Mouse (Mus musculus) liver, postnatal 0 days (tissue): ENCODE data around the gene Rnf19b. TPM values are rescaled to one million over a fixed set of nuclear protein-coding genes. Genes with fewer than 3 reads are reported as not detected.

Source experiments
- ATAC-seq: fragments of 200-750 bp; cut with Nextera tagmentation; 2 replicates; pipeline ENCODE4 v1.8.0; 2017; ENCODE audit warnings: mild to moderate bottlenecking, moderate library complexity
- DNase-seq: peaks from one replicate; pipeline ENCODE4 v3.0.0-alpha.2; 2016
- H3K27ac ChIP-seq: fragments of 300-500 bp; sonication (generic); 2 replicates; pipeline ENCODE4 v1.5.1; 2014; ENCODE audit warnings: antibody characterized with exemption, moderate library complexity, mild to moderate bottlenecking, low read depth
- H3K27me3 ChIP-seq: fragments of 300-500 bp; sonication (generic); 2 replicates; pipeline ENCODE4 v1.6.1; 2014; ENCODE audit warnings: low read length, control low read depth, mixed read lengths; ENCODE audit not compliant: insufficient read depth
- H3K36me3 ChIP-seq: fragments of 300-500 bp; sonication (generic); replicated peaks from 2 replicates; pipeline ENCODE4 v1.6.1; 2014; ENCODE audit warnings: mild to moderate bottlenecking, control low read depth, low read length, moderate library complexity, mixed read lengths; ENCODE audit not compliant: insufficient read depth
- H3K4me1 ChIP-seq: fragments of 300-500 bp; sonication (generic); 2 replicates; pipeline ENCODE4 v1.6.1; 2014; ENCODE audit warnings: antibody characterized with exemption, mild to moderate bottlenecking, control low read depth; ENCODE audit not compliant: insufficient read depth
- H3K4me2 ChIP-seq: fragments of 300-500 bp; sonication (generic); 2 replicates; pipeline ENCODE4 v1.6.1; 2014; ENCODE audit warnings: low read depth, mild to moderate bottlenecking, low read length, moderate library complexity, mixed read lengths
- H3K4me3 ChIP-seq: fragments of 300-500 bp; sonication (generic); 2 replicates; pipeline ENCODE4 v1.5.1; 2014; ENCODE audit warnings: low read depth, low read length
- H3K9ac ChIP-seq: fragments of 300-500 bp; sonication (generic); replicated peaks from 2 replicates; pipeline ENCODE4 v1.6.1; 2014; ENCODE audit warnings: mild to moderate bottlenecking, moderate library complexity
- H3K9me3 ChIP-seq: fragments of 300-500 bp; sonication (generic); 2 replicates; pipeline ENCODE4 v1.6.1; 2016; ENCODE audit warnings: mild to moderate bottlenecking, control low read depth, low read length, mixed read lengths
- CTCF ChIP-seq: sonication (generic); IDR thresholded peaks from 2 replicates; pipeline ENCODE4 v1.5.1; 2016; ENCODE audit warnings: antibody characterized with exemption, low read depth
- EP300 ChIP-seq: IDR thresholded peaks from 2 replicates; pipeline ENCODE4 v1.6.1; 2016; ENCODE audit warnings: antibody characterized with exemption, low read depth, mild to moderate bottlenecking
- WGBS: fragments of 180-500 bp; shearing (Covaris S2); extraction: QIAGEN DNeasy Blood & Tissue Kit; methylation state at CpG from one replicate; pipeline ENCODE4 v1.1.7; 2014; ENCODE audit not compliant: insufficient replicate concordance; 5-methylcytosine and 5-hydroxymethylcytosine counted together
- polyA plus RNA-seq: library from polyadenylated mRNA; unstranded; fragments of >200 nt; fragmentation: Nextera tagmentation; extraction: Ambion mirVana; gene quantifications from 2 replicates; pipeline ENCODE4 v1.2.1, GENCODE M21; 2015

Rnf19b gene
- polyA plus RNA-seq = 5.5 and 6.0 TPM in 2 replicates

- peak; percentile 67 for ATAC-seq
- under 1% methylated on average over 64 of the region's 107 CpGs for WGBS
- TF ChIP-seq CTCF = no peak
- peak; percentile 66 for DNase-seq
- Histone ChIP-seq H3K27ac (peak within 1 kb of the TSS; percentile 87), H3K36me3 (no peaks in the 10 kb centered on the region), H3K27me3 (no peaks in the 10 kb centered on the region), H3K9me3 (no peaks in the 10 kb centered on the region), H3K4me2 (peak within 1 kb of the TSS; percentile 100), H3K9ac (peak within 1 kb of the TSS; percentile 90), H3K4me1 (peaks cover 20% of the 10 kb centered on the region), H3K4me3 (peak within 1 kb of the TSS; percentile 92)
Measured at GRCm38 (mm10) chr4:129058207-129059092, at the start of gene Rnf19b. Gene Rnf19b (plus strand): TSS chr4:129058271.

GRCm38 (mm10) chr4:129008672-129009071 lies 49.4 kb upstream of the Rnf19b start:
- Histone ChIP-seq H3K9ac (no peak overlapping the region), H3K9me3 (no peaks in the 10 kb centered on the region), H3K4me2 (no peak overlapping the region), H3K27me3 (no peaks in the 10 kb centered on the region), H3K36me3 (peaks cover 59% of the 10 kb centered on the region), H3K27ac (no peak overlapping the region), H3K4me3 (no peak overlapping the region), H3K4me1 (no peaks in the 10 kb centered on the region)
- 60% methylated on average over 3 of the region's 3 CpGs for WGBS
- DNase-seq = no peak
- no peak for TF ChIP-seq CTCF
- TF ChIP-seq EP300 = no peak
- 0 out of 2 replicates have a peak, but pooled peaks have one; percentile 33 for ATAC-seq

- H3K4me2 ChIP-seq = no peak overlapping the region
- no peaks in the 10 kb centered on the region for H3K4me1 ChIP-seq
- no peak overlapping the region for H3K4me3 ChIP-seq
- no peak overlapping the region for H3K27ac ChIP-seq
- no peak for TF ChIP-seq CTCF
- no peak for TF ChIP-seq EP300
- DNase-seq (no peak), ATAC-seq (no peak)
- no peak overlapping the region for H3K9ac ChIP-seq
- H3K36me3 ChIP-seq = peaks cover 55% of the 10 kb centered on the region
- no peaks in the 10 kb centered on the region for H3K9me3 ChIP-seq
- no peaks in the 10 kb centered on the region for H3K27me3 ChIP-seq
- 87% methylated on average over 5 of the region's 5 CpGs for WGBS
Measured at GRCm38 (mm10) chr4:129009521-129009920, 48.5 kb upstream of the Rnf19b start.

- H3K4me1 ChIP-seq = no peaks in the 10 kb centered on the region
- TF ChIP-seq CTCF (no peak), EP300 (0 out of 2 replicates have a peak, but pooled peaks have one; percentile 20)
- no peak overlapping the region for H3K4me2 ChIP-seq
- no peaks in the 10 kb centered on the region for H3K27me3 ChIP-seq
- no peak overlapping the region for H3K9ac ChIP-seq
- ATAC-seq (peak; percentile 24; the same call in 1 of the 2 replicates), DNase-seq (no peak)
- H3K36me3 ChIP-seq = peaks cover 42% of the 10 kb centered on the region
- WGBS = 31% methylated on average over 15 of the region's 15 CpGs
- H3K9me3 ChIP-seq = no peaks in the 10 kb centered on the region
- no peak overlapping the region for H3K27ac ChIP-seq
- no peak overlapping the region for H3K4me3 ChIP-seq
Measured at GRCm38 (mm10) chr4:129011604-129012121, 46.4 kb upstream of the Rnf19b start.

GRCm38 (mm10) chr4:129013151-129013864 lies 44.8 kb upstream of the Rnf19b start:
- DNase-seq (no peak), ATAC-seq (no peak)
- Histone ChIP-seq H3K27ac (no peak overlapping the region), H3K9me3 (no peaks in the 10 kb centered on the region), H3K4me2 (no peak overlapping the region), H3K36me3 (peaks cover 28% of the 10 kb centered on the region), H3K27me3 (no peaks in the 10 kb centered on the region), H3K9ac (no peak overlapping the region), H3K4me1 (no peaks in the 10 kb centered on the region), H3K4me3 (no peak overlapping the region)
- TF ChIP-seq CTCF = no peak
- TF ChIP-seq EP300 = no peak
- 66% methylated on average over 10 of the region's 10 CpGs for WGBS

- no peaks in the 10 kb centered on the region for H3K9me3 ChIP-seq
- H3K4me2 ChIP-seq = no peak overlapping the region
- H3K4me3 ChIP-seq = no peak overlapping the region
- H3K27me3 ChIP-seq = no peaks in the 10 kb centered on the region
- WGBS = 33% methylated on average over 4 of the region's 4 CpGs
- 0 out of 2 replicates have a peak, but pooled peaks cover 1% of the 10 kb centered on the region for H3K36me3 ChIP-seq
- no peak overlapping the region for H3K9ac ChIP-seq
- no peak for ATAC-seq
- H3K4me1 ChIP-seq = peaks cover 8% of the 10 kb centered on the region
- no peak for TF ChIP-seq CTCF
- no peak for TF ChIP-seq EP300
- no peak overlapping the region for H3K27ac ChIP-seq
- no peak for DNase-seq
Measured at GRCm38 (mm10) chr4:129016329-129016728, 41.7 kb upstream of the Rnf19b start.
